Mouse (Mus musculus): ENCODE data around the gene Ptger3. TPM values are rescaled to one million over a fixed set of nuclear protein-coding genes. Genes with fewer than 3 reads are reported as not detected.

Gene Ptger3
- polyA plus RNA-seq, 1 experiment = not detected

DNA sequence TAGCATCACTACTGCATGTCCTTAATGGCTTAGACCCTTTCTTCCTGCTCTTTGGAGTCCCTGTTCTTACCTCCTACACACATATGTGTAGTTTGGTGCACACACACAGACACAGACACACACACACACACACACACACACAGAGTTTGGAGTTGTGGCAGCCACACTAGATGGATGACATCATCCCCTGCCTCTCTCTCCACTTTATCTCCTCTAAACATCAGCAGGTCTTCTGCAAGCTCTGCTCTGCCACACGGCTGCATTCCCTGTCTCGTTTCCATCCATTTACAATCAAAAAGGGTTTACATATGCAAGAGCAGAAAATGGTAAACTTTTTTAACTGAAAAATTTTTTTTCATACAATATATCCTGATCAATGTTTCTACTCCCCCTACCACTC is 64.7 kb downstream of the Ptger3 start:
- Histone ChIP-seq H3ac (ENCODE audit: control insufficient read depth, insufficient read length) (no peak overlapping the region), H3K27me3 (ENCODE audit: control insufficient read depth, insufficient read depth, insufficient read length) (no peaks in the 10 kb centered on the region), H3K4me3 (no peak overlapping the region), H3K79me2 (ENCODE audit: control insufficient read depth, insufficient read depth) (no peaks in the 10 kb centered on the region), H3K4me2 (ENCODE audit: low read depth) (no peak overlapping the region), H3K36me3 (ENCODE audit: control insufficient read depth, insufficient read depth) (no peaks in the 10 kb centered on the region)
- no peak for TF ChIP-seq POLR2AphosphoS2 (IDR thresholded peaks at IDR 0.05; ENCODE audit: insufficient read length, low read depth)
- TF ChIP-seq MAX (IDR thresholded peaks at IDR 0.05; ENCODE audit: low read depth) = no peak
- no peak for TF ChIP-seq TCF3 (IDR thresholded peaks at IDR 0.05; ENCODE audit: insufficient read length, low read depth)
- no peak for TF ChIP-seq SRF (IDR thresholded peaks at IDR 0.05; ENCODE audit: control insufficient read depth, insufficient read length, low read depth)
- TF ChIP-seq E2F4 (IDR thresholded peaks at IDR 0.05; ENCODE audit: insufficient read depth) = no peak
- TF ChIP-seq MYOG (IDR thresholded peaks at IDR 0.05; ENCODE audit: control insufficient read depth in 1 of 3, insufficient read depth in 1 of 3, insufficient read length in 2 of 3, low read depth in 2 of 3) = no peak
- no peak for TF ChIP-seq USF1 (IDR thresholded peaks at IDR 0.05; ENCODE audit: low read depth)
- TF ChIP-seq POLR2A (IDR thresholded peaks at IDR 0.05; ENCODE audit: insufficient read length, low read depth) = no peak
- TF ChIP-seq REST (IDR thresholded peaks at IDR 0.05; ENCODE audit: insufficient read depth, insufficient read length) = no peak
- no peak for TF ChIP-seq MYOD1 (IDR thresholded peaks at IDR 0.05; ENCODE audit: control insufficient read depth in 1 of 3, insufficient read length in 2 of 3, low read depth in 2 of 3)
- TF ChIP-seq TCF12 (IDR thresholded peaks at IDR 0.05; ENCODE audit: insufficient read depth, poor library complexity, severe bottlenecking) = no peak
- no peak for TF ChIP-seq CEBPB (IDR thresholded peaks at IDR 0.05; ENCODE audit: insufficient read depth, poor library complexity, severe bottlenecking)

- no peaks in the 10 kb centered on the region for H3K79me2 ChIP-seq (ENCODE audit: control insufficient read depth, insufficient read depth)
- no peaks in the 10 kb centered on the region for H3K36me3 ChIP-seq (ENCODE audit: control insufficient read depth, insufficient read depth)
- no peak overlapping the region for H3K4me2 ChIP-seq (ENCODE audit: low read depth)
- H3K27me3 ChIP-seq (ENCODE audit: control insufficient read depth, insufficient read depth, insufficient read length) = no peaks in the 10 kb centered on the region
- no peak overlapping the region for H3K4me3 ChIP-seq
- TF ChIP-seq TCF3 (IDR thresholded peaks at IDR 0.05; ENCODE audit: insufficient read length, low read depth) = no peak
- no peak for TF ChIP-seq CEBPB (IDR thresholded peaks at IDR 0.05; ENCODE audit: insufficient read depth, poor library complexity, severe bottlenecking)
- TF ChIP-seq POLR2A (IDR thresholded peaks at IDR 0.05; ENCODE audit: insufficient read length, low read depth) = no peak
- TF ChIP-seq MAX (IDR thresholded peaks at IDR 0.05; ENCODE audit: low read depth) = no peak
- TF ChIP-seq E2F4 (IDR thresholded peaks at IDR 0.05; ENCODE audit: insufficient read depth) = no peak
- TF ChIP-seq POLR2AphosphoS2 (IDR thresholded peaks at IDR 0.05; ENCODE audit: insufficient read length, low read depth) = no peak
- TF ChIP-seq USF1 (IDR thresholded peaks at IDR 0.05; ENCODE audit: low read depth) = no peak
- TF ChIP-seq TCF12 (IDR thresholded peaks at IDR 0.05; ENCODE audit: insufficient read depth, poor library complexity, severe bottlenecking) = no peak
- TF ChIP-seq SRF (IDR thresholded peaks at IDR 0.05; ENCODE audit: control insufficient read depth, insufficient read length, low read depth) = no peak
- no peak for TF ChIP-seq MYOD1 (IDR thresholded peaks at IDR 0.05; ENCODE audit: control insufficient read depth in 1 of 3, insufficient read length in 2 of 3, low read depth in 2 of 3)
- TF ChIP-seq REST (IDR thresholded peaks at IDR 0.05; ENCODE audit: insufficient read depth, insufficient read length) = no peak
- TF ChIP-seq MYOG (IDR thresholded peaks at IDR 0.05; ENCODE audit: control insufficient read depth in 1 of 3, insufficient read depth in 1 of 3, insufficient read length in 2 of 3, low read depth in 2 of 3) = no peak
- no peak overlapping the region for H3ac ChIP-seq (ENCODE audit: control insufficient read depth, insufficient read length)
Observed at GRCm38 (mm10) chr3:157634431-157634830, 67.7 kb downstream of the Ptger3 start.

GRCm38 (mm10) chr3:157635713-157636112 is 69.0 kb downstream of the Ptger3 start:
- Histone ChIP-seq H3K4me2 (ENCODE audit: low read depth) (no peak overlapping the region), H3ac (ENCODE audit: control insufficient read depth, insufficient read length) (no peak overlapping the region), H3K36me3 (ENCODE audit: control insufficient read depth, insufficient read depth) (no peaks in the 10 kb centered on the region), H3K79me2 (ENCODE audit: control insufficient read depth, insufficient read depth) (no peaks in the 10 kb centered on the region), H3K27me3 (ENCODE audit: control insufficient read depth, insufficient read depth, insufficient read length) (no peaks in the 10 kb centered on the region), H3K4me3 (no peak overlapping the region)
- TF ChIP-seq SRF (IDR thresholded peaks at IDR 0.05; ENCODE audit: control insufficient read depth, insufficient read length, low read depth) (no peak), TCF3 (IDR thresholded peaks at IDR 0.05; ENCODE audit: insufficient read length, low read depth) (no peak), POLR2AphosphoS2 (IDR thresholded peaks at IDR 0.05; ENCODE audit: insufficient read length, low read depth) (no peak), E2F4 (IDR thresholded peaks at IDR 0.05; ENCODE audit: insufficient read depth) (no peak), MAX (IDR thresholded peaks at IDR 0.05; ENCODE audit: low read depth) (no peak), TCF12 (IDR thresholded peaks at IDR 0.05; ENCODE audit: insufficient read depth, poor library complexity, severe bottlenecking) (no peak), POLR2A (IDR thresholded peaks at IDR 0.05; ENCODE audit: insufficient read length, low read depth) (no peak), REST (IDR thresholded peaks at IDR 0.05; ENCODE audit: insufficient read depth, insufficient read length) (no peak), MYOG (IDR thresholded peaks at IDR 0.05; ENCODE audit: control insufficient read depth in 1 of 3, insufficient read depth in 1 of 3, insufficient read length in 2 of 3, low read depth in 2 of 3) (no peak), USF1 (IDR thresholded peaks at IDR 0.05; ENCODE audit: low read depth) (no peak), CEBPB (IDR thresholded peaks at IDR 0.05; ENCODE audit: insufficient read depth, poor library complexity, severe bottlenecking) (no peak), MYOD1 (IDR thresholded peaks at IDR 0.05; ENCODE audit: control insufficient read depth in 1 of 3, insufficient read length in 2 of 3, low read depth in 2 of 3) (no peak)

DNA sequence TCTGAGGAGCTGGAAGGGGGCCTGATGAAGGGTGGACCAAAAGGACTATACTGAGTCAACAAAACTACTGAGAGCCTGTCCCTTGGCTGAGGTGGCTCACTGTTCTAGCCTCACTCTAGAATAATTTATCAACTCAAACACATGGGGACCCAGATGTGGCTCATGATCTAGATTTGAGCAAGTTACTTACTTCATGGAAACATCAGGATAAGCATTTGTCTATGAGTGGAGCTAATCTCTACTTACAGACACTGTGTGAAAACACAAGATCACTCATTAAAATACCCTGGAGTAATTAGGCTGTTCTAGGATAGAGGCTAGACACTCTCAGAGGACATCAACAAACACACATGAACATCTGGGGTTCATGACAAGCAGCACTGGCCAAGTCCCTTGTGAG is 70.2 kb downstream of the Ptger3 start:
- TF ChIP-seq USF1 (IDR thresholded peaks at IDR 0.05; ENCODE audit: low read depth) = no peak
- TF ChIP-seq SRF (IDR thresholded peaks at IDR 0.05; ENCODE audit: control insufficient read depth, insufficient read length, low read depth) = no peak
- no peak for TF ChIP-seq TCF12 (IDR thresholded peaks at IDR 0.05; ENCODE audit: insufficient read depth, poor library complexity, severe bottlenecking)
- TF ChIP-seq TCF3 (IDR thresholded peaks at IDR 0.05; ENCODE audit: insufficient read length, low read depth) = no peak
- no peak for TF ChIP-seq MYOG (IDR thresholded peaks at IDR 0.05; ENCODE audit: control insufficient read depth in 1 of 3, insufficient read depth in 1 of 3, insufficient read length in 2 of 3, low read depth in 2 of 3)
- TF ChIP-seq MYOD1 (IDR thresholded peaks at IDR 0.05; ENCODE audit: control insufficient read depth in 1 of 3, insufficient read length in 2 of 3, low read depth in 2 of 3) = no peak
- no peak for TF ChIP-seq MAX (IDR thresholded peaks at IDR 0.05; ENCODE audit: low read depth)
- TF ChIP-seq E2F4 (IDR thresholded peaks at IDR 0.05; ENCODE audit: insufficient read depth) = no peak
- no peak for TF ChIP-seq POLR2A (IDR thresholded peaks at IDR 0.05; ENCODE audit: insufficient read length, low read depth)
- TF ChIP-seq REST (IDR thresholded peaks at IDR 0.05; ENCODE audit: insufficient read depth, insufficient read length) = no peak
- no peak for TF ChIP-seq POLR2AphosphoS2 (IDR thresholded peaks at IDR 0.05; ENCODE audit: insufficient read length, low read depth)
- TF ChIP-seq CEBPB (IDR thresholded peaks at IDR 0.05; ENCODE audit: insufficient read depth, poor library complexity, severe bottlenecking) = no peak
- no peaks in the 10 kb centered on the region for H3K27me3 ChIP-seq (ENCODE audit: control insufficient read depth, insufficient read depth, insufficient read length)

More for the DNA sequence above, 70.2 kb downstream of the Ptger3 start:
- Histone ChIP-seq H3K4me2 (ENCODE audit: low read depth) (no peak overlapping the region), H3K79me2 (ENCODE audit: control insufficient read depth, insufficient read depth) (no peaks in the 10 kb centered on the region), H3ac (ENCODE audit: control insufficient read depth, insufficient read length) (no peak overlapping the region), H3K36me3 (ENCODE audit: control insufficient read depth, insufficient read depth) (no peaks in the 10 kb centered on the region), H3K4me3 (no peak overlapping the region)
